Mouse (Mus musculus): ENCODE measurements around the gene Map2.

Gene Map2

DNA sequence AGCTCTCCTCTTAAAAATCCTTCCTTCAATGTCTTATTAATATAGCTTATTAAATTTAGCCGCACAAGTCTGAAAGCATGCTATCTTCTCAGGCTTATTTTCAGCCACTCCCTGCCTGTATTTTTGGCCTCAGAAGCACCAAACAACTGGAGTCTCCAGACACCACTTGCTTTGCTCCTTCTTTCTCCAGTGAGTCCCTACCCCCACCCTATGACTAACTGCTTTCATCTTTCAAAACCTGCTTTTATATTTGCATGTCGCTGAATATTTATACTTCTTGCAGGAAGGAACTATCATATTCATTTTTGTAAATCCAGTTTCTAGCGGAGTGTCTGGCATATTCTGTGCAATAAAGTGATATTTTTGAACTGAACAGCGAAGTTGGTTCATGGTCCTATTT is 21.6 kb downstream of the Map2 start:
- no peak for DNase-seq (ENCODE audit: low spot score in 2 of 2)

DNA sequence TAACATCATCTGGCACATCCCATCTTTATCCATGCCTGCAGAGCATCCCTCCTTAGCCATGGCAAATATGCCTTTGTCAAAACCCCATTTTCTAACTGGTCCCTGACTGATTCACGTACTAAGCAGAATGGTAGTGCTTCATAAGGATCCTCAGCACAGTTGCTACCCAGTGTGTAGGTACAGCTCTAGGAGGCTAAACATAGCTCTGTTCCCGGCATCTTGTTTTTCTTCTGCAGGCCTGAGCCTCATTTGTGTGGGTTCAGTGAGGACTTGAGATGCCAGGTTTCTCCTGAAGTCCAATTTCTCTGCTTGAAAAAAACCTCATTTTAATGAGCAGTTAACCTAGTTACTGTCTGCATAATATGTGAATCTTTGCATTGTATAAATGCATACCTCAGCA is 30.4 kb downstream of the Map2 start:
- DNase-seq (ENCODE audit: low spot score in 2 of 2) = no peak

DNA sequence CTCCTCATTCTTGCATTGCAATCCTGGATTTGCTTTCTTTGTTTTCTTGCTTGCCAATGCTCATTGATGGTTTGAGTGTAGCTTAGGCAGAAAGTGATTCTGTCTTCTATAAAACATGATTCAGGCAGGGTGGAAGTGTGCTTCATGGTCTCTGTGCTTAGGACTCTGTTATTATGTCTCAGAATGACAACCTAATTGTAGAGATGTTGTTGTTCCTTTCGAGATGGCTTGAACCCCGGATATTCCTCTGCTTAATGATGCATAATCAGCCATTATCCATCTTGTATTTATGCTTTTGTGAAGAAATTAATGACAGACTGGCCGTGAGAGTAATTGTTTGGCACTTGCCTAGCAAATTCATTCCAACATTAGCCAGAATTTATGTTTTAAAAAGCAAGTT is 31.8 kb downstream of the Map2 start:
- no peak for DNase-seq (ENCODE audit: low spot score in 2 of 2)

DNA sequence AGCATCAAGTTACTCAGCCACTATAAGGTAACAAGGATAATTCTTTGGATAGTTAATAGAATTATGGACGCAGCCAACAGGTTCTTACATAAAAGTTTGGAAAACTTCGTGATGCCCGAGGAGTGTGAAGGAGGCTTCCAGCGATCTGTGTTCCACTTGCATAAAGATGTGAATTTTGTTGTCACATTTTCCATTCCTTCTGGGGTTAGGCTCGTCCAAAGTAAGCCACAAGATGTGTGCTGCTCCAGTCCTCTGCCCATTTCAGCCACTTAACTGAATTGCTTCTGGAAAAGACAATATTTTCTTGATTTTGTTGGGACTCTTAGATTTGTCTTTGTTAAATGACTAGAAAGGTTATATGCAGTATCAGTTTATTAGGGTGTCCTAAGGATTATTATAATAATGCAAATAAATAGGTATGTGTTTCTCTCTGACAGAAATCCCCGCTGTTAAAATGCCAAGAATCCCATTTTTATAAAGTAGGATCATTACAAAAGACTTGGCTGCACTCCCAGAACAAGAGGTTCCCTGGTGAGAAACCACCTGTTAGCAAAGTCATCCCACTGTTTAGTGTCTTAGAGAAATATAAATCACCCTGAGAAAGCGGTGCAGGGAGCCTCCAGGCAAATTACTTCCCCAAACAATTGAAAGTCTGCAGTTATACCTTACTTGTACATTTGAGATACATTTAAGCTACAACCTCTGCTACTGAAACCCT is 36.2 kb downstream of the Map2 start:
- DNase-seq (ENCODE audit: low spot score in 2 of 2) = no peak

DNA sequence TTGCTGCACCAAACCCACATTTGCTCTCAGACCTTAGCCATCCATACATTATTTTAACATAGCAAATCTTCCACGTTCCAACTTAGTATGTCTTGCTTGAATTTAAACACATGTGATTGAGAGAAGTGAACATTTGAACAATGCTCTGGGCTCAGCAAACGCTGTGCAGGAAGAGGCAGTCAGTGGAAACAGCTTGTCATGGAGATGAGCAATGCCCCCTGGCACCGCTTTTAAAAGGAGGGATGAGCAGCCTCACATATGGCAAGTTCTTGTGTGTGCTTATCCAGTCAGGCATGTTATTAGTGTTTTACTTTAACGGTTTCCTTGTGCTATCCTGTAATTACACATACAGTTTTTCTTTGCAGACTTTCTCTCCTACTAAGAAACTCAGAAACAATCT is 46.4 kb downstream of the Map2 start:
- no peak for DNase-seq (ENCODE audit: low spot score in 2 of 2)

DNA sequence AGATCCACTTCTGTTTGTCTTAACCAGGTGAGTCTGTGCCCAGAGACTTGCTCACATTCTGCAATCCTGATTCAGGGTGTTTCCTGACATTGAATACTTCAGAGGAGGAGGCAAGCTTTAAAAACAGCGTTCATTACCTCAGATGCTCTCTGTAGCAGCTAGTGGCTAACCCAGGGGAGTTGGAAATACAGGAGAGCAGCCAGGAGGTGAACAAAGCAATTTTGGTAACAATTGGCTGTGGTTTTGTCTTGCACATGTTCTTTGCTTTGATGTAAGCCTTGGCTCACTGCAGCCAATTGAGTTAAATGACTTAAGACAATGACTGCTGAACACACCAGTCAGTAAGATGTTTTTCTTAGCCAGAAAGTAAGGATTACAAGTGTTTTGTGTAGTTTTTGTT is 48.3 kb downstream of the Map2 start:
- no peak for DNase-seq (ENCODE audit: low spot score in 2 of 2)

DNA sequence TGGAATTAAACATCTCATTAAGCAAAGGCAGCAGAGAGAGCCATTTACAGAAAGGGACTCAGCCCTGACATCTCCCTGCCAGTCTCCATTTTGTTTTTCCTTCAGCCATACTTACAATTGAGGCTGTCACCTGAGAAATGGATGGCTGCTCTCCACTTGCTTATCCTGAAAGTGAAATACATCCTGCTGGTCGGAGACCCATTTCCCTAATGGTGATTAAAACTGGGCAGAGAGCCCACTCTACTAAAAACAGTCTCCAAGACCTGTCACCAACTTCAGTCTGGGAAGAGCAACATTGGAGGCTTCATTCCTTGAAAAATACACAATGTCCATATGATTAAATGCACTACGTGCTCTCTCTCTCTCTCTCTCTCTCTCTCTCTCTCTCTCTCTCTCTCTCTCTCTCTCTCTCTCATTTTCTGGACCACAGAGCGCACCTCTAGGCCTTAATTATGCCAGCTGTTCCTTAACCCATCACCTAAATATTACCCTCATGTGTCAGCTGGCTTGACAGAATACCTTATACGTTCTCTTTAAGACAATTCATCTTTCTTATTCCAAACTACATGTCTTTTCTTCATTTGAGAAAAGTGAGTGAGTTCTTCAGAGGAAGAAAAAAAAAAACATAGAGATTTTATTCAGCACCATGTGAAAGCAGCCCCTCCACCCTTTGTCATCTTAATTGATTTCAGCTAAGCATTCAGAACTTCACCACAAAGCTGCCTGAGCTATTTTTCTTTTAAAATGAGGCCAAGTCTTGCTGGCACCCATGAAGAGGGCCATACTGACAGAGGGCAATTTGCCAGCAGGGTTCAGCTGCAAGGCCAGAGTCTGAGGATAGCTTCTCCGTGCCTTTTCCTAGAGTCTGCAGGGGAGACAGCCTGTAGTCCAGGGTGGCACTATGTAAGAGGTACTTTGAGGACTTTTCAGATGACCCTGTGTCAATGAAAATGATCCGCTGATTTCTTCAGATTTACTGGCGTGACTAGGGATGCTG is 51.6 kb downstream of the Map2 start:
- DNase-seq (ENCODE audit: low spot score in 2 of 2) = no peak

DNA sequence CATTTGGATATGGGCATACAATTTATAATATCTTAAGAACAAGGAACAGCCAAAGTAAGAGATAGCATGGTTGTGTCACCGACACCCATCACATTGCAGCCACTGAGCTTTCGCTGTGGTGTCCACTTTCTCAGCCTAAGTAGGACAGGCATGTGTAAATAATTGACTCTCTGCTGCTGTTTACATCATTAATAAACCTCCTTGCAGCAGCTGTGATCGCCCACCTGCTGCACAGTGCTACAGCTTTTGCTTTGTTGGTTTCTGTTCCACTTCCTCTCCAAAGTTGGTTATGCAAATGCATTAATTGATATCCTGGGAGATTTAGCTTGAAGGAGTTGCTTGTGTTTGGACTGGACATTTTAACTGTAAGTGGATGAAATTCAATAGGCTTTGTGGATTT is 53.1 kb downstream of the Map2 start:
- DNase-seq (ENCODE audit: low spot score in 2 of 2) = peak; percentile 6 to 26

DNA sequence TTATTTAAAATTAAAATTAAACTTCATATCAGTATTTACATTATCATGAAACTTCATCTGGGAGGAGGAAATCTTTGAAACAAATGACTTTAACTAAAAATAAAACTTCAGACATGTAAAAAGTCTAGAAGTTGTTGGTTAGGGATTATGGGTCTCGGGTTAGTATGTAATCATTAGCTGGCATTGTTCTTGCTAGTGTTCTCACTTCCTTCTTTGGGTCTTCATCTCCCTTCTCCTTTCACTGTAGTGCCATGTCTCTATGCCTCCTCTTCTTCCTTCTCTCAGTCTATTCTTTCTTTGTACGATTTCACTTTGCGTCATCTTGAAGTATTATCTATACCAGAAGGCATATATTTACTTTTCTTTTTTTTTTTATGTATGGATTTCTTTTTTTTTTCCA is 55.3 kb downstream of the Map2 start:
- DNase-seq (ENCODE audit: low spot score in 2 of 2) = no peak

DNA sequence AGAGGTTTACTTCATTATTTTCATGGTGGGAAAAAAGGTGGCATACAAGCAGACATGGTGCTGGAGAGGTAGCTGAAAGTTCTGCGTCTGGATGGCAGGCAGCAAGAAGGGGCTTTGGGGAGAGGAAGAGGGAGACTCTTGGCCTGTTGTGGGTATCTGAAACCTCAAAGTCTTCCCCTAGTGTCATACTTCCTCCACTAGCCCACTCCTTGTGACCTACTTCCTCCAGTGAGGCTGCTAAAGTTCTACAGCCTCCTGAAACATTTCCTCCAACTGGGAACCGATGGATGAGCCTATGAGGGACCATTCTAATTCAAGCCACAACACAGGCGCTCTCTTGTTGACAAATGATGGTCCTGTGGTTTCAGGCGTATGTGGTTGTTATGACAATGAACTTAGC is 56.9 kb downstream of the Map2 start:
- DNase-seq (ENCODE audit: low spot score in 2 of 2) = peak in 1 of 2 experiments; percentile 1

DNA sequence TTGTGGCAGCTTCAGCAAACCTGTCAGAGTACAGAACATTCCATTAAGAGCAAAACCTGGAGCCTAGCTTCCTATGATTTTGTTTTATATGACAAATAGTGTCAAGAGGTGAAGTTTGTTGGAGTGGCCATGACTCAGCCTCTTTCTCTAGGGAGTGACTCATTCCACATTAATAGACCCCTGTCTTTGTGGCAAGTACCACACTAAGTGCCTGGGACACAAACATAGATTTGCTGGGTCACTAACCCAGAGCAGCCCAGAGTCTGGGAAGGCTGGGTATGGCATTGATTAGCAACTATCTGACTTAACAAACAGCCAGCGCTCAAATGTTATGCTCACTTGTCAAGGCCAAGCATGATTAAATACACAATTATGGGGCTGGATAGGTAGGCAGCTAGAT is 69.8 kb downstream of the Map2 start:
- no peak for DNase-seq (ENCODE audit: low spot score in 2 of 2)

DNA sequence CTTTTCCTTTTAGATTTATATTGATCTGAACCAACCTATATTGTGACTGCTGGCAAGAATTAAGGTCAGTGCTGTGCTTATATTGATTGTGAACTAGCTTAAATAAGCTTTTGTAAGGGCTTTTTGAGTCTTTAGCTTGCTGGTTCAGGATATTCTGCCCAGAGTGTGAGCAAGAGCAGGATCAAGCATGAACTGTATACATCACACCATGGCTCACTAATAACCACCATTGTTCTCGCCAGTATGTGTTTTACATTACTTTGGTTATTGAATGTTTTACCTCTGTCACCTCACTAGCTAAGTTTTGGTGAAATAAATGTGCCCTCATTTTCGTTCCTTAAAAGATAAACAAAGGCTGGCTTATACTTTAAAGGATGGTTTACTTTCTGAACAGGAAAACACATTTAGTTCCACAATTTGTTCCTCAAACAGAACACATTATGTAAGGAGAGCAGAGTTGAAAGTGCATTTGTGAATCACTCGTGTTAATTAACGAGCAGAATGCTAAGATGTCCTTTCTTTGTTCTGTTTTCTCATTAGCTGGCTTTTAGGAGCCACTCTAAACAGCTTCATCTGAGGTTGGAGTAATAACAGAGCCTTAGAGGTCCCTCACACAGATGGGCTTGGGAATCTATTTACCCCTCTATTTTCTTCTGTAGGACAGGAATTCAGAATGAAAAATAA is 76.7 kb downstream of the Map2 start:
- DNase-seq (ENCODE audit: low spot score in 2 of 2) = no peak

DNA sequence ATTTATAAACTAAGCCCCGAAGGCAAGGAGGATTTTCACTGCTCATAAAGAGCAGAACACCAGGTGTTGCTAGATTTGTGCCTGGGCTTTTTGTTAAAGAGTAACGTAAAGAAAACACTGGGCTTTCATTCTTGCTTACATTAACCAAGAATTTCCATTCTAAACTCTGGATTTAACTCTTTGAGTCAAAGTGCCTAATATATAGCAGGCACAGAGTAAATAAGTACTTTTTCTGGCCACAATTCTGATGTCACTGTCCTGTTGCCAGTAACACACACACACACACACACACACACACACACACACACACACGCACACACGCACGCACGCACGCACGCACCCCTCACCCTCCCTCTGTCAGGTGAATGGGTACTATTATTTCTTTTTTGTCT is 77.3 kb downstream of the Map2 start:
- no peak for DNase-seq (ENCODE audit: low spot score in 2 of 2)

DNA sequence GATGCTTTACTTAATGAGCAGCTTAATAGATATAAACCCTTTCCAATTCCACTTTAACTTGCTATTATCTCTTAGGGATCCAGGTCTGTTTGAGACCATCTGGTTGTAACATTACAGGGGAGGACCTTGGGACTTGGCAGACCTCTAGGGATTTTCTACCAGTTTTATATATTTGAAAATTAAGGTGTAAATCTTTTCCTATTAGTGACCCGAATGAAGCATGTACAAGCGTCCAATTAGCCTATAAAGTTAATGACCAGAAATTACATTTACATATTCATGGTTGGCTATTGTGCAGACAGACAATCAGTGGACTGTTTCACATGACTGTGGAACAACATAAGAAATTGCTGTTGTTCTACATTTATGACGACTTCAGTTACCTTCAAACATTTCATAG is 88.1 kb downstream of the Map2 start:
- DNase-seq (ENCODE audit: low spot score in 2 of 2) = no peak

DNA sequence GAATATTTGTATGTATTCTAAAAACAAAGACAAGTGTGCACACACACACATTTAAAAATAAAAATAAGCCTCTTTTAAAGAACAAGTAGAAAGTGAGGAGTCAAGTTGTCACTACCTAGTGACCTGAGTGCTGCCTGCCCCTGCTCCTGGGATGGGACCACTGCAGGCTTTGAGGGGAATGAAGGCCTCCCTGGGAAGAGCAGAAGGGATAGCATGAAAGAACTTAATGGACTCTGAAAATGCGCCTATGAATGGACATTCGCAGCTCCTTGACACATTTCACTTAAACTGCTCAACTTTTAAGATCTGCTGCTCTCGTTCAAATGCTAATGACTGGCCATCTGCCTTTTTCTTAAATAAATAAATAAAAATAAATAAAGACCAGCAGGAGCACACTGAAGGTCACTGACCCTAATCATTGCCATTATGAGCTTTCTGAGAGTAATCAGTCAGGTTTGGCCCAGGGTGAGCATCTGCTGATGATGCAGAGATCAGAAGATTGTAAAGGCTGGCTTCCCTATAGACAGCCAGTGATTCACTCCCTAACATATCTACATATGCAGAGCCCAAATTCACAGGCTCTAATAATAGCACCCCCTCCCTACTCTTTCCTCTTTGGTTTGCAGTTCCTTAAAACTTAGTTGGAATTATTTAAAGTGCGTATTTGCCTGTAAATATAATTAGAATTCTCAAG is 91.3 kb downstream of the Map2 start:
- DNase-seq (ENCODE audit: low spot score in 2 of 2) = no peak

DNA sequence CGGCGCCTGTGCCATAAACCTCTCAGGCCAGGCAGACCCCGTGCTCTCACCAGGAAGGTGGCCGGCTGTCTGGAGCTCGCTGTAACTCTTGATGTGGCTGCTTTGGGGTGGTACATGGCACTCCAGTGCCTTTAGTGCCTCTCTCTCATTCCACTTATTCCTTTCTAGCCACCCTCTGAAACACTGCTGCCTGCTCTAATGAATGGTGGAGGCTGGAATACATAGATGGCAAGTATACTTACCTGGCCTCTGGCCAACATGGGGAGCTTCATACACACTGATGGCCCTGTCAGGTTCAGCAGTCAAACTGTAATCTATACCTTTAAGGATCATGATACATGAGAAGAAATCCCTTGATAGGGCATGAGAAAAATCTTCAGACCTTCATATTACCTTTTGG is 102.6 kb downstream of the Map2 start:
- DNase-seq (ENCODE audit: low spot score in 2 of 2) = no peak

DNA sequence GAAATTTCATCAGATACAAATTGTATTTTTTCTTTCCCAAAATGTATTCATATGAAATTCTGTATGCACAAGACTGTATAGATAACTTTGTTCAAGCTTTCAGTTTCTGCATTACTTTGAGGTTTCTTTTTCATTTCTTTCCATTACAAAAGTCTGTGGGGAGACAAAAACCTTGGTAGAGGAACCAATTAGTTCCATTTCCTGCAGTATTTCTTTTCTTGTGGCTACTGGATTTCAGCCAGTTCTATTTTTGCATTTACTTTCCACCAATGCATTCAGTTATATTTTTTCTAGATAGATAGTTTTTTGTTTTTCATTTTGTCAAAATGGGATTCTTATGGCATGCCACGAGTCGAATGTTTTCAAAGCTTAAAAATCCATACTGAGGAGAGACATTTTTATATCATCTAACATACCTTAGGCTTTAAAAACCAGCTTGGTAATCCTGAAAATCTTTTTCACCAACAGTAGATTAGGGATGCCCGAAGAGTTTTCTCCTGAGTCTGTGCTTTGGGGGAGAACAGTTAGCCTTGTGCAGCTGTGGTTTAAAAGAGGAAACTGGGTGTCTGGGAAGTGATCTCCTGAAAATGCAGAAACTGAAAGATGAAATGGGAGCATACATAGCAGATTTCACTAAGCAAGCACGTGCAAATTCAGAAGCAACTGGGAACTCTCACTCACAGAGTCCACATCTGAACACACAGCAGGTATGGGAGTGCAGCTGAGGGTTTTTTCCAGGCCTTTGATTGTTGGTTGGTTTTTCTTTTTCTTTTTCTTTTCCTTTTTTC is 104.3 kb downstream of the Map2 start:
- no peak for DNase-seq (ENCODE audit: low spot score in 2 of 2)

DNA sequence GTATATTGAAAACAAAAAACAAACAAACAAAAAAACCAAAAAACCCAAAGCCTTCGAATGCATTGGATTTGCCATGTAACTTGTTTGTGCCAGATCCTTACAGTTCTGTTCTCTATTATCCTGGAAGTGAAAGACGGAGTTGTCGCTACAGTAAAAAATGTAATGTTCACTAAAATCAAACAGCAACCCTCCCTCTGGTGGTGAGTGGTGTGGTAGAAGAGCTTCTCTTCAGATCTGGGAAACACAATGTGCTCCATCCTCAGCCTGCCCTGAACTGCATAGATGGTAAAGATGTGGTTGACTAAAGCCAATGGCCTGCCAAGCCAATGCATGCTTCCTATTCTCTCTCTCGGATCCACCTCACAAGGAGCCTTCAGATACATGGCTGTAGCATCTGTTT is 105.1 kb downstream of the Map2 start:
- DNase-seq (ENCODE audit: low spot score in 2 of 2) = no peak

DNA sequence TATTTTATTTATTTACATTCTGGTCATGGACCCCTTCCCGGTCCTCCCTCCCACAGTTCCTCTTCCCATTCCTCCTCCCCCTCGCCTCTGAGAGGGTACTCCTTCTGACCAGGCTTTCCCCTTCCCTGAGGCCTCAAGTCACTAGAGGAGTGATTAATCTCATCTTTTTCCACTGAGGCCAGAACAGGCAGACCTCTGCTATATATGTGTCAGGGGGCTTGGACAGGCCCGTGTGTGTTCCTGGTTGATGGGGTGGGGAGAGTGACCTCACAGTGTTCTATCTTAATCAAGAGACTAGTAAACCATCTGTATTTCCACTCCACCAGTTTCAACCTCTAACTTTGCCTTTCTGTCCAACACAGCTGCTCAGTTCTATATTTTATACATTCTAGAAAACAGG is 107.4 kb downstream of the Map2 start:
- DNase-seq (ENCODE audit: low spot score in 2 of 2) = peak in 1 of 2 experiments; percentile 1

DNA sequence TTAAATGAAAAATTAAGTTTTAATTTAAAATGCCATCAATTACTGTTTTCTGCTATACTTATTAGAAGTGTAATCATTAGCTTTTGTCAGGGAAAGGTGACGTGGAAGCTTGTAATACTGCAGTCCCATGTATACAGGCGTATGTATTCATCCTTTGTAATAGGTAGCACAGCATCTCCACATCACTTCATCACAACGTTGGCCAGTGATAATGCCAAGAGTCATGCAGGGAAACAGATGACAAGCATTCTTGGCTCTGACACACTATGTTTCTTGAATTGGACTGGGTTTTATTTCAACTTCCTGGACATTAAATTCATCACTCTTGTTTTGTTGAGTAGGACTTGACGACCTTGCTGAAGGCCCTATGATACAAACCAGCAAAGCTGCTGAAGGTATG is 113.9 kb downstream of the Map2 start:
- no peak for DNase-seq (ENCODE audit: low spot score in 2 of 2)
